Mouse (Mus musculus) embryonic fibroblast, embryonic 13.5 days (primary cell): ENCODE data around the gene Gm4491.

Experiments
- CTCF ChIP-seq: IDR thresholded peaks from 2 replicates; pipeline ENCODE4 v1.5.1; 2011; ENCODE audit warnings: mild to moderate bottlenecking, control low read depth, low read length, moderate library complexity, borderline replicate concordance; ENCODE audit not compliant: insufficient read depth
- POLR2A ChIP-seq: IDR thresholded peaks from 2 replicates; pipeline ENCODE4 v1.6.1; 2011; ENCODE audit warnings: low read depth, mild to moderate bottlenecking, control low read depth, low read length, moderate library complexity

DNA sequence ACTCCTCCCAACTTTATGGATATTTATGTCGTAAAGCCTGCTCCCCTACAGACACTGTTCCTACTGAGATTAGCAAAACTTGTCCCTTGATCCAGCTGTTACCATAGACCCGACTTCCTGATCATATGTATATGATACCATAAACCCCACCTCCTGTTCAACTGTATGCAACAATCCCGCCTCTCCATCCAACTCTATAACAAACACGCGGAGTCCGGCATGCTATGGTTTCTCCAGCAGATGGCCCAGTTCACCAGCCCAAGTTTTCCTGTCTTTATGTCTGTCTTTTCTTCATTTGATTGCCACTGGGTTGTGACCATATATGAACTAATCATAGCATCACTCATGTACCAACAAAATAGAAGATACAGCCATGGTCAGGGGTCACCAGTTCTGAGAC, 40.1 kb downstream of the Gm4491 start:
- TF ChIP-seq CTCF = no peak
- TF ChIP-seq POLR2A = no peak
